Mouse (Mus musculus) heart, adult 8-10 months (tissue): Measurements from ENCODE around the gene Olfr353. TPM values are rescaled to one million over a fixed set of nuclear protein-coding genes. Genes with fewer than 3 reads are reported as not detected.

ENCODE experiments used
- DNase-seq: peaks from one replicate; pipeline ENCODE4 v3.0.0; 2022; ENCODE audit warnings: low spot score
- total RNA-seq, 4 experiments: library from RNA; stranded (reverse); gene quantifications; 2 replicates each; pipeline ENCODE4 v1.2.4; 2022

Olfr353 gene
- not detected for total RNA-seq

- DNase-seq = no peak
Observed at GRCm38 (mm10) chr2:36892836-36893235, at the start of gene Olfr353. TSS of gene Olfr353 (minus strand) at chr2:36892936.

DNA sequence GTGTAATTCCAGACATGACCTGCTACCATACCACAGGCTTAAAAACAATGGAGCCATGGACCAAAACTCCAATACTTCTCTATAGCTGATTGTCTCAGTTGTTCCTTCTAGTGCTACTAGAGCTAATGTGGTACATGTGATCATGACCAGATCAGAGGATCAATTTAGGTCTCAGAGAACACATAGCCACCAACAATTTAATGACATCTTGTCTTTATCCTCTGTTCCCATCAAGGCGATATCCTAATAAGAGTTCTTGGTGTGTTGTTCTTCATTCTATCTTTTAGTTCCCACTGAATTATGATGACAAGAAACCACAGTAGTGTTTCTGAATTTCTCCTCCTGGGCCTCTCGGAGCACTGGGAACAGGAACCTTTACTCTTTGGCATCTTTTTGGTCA lies 44.1 kb upstream of the Olfr353 start, which contains the start of gene Olfr356:
TSS of gene Olfr356 (plus strand) at position 301 of the 400 bp plus-strand sequence.
- no peak for DNase-seq

- no peak for DNase-seq
Observed at GRCm38 (mm10) chr2:36928797-36929196, 36.1 kb upstream of the Olfr353 start, which contains the start of gene Olfr355. TSS of gene Olfr355 (minus strand) at chr2:36928897.

GRCm38 (mm10) chr2:36905380-36905779 lies 12.6 kb upstream of the Olfr353 start, which contains the start of gene Olfr354:
TSS of gene Olfr354 (plus strand) at chr2:36905680.
- DNase-seq = no peak

GRCm38 (mm10) chr2:36897114-36897513 lies 4.4 kb upstream of the Olfr353 start:
- DNase-seq = no peak

GRCm38 (mm10) chr2:36868160-36868559 lies 24.6 kb downstream of the Olfr353 start, which contains the start of gene Olfr352:
TSS of gene Olfr352 (plus strand) at chr2:36868460.
- DNase-seq = no peak

DNA sequence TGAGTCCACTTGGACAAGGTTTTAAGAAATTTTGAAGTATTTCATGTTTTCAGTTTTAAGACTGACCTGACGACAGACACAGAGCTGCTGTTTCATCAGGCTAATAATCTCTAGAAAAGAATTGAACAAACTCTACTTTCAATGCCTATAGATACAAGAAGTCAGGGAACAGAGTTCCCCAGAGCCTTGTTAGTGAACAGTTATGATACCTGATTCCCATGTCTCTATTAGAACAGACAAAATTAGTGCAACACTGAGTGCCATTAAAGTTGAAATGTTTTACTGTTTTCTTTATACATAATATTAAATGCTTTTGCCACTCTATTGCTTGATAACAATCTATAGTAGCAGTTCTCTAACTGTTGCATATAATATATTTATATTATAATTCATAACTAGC lies 30.2 kb downstream of the Olfr353 start, which contains the start of gene Olfr351:
TSS of gene Olfr351 (minus strand) at position 101 of the 400 bp plus-strand sequence.
- no peak for DNase-seq

- DNase-seq = no peak
Observed at GRCm38 (mm10) chr2:36846010-36846409, 46.7 kb downstream of the Olfr353 start, which contains the start of gene Olfr350. TSS of gene Olfr350 (plus strand) at chr2:36846310.

Other genes with a start within 250 kb of the Olfr353 start
- gene Olfr346, start 207.1 kb downstream of the Olfr353 start, total RNA-seq = not detected
- gene Olfr347, start 161.0 kb downstream of the Olfr353 start, total RNA-seq = not detected
- gene Olfr348, start 108.7 kb downstream of the Olfr353 start, total RNA-seq = not detected
- not detected for gene Olfr50, start 102.4 kb downstream of the Olfr353 start, total RNA-seq
- gene Olfr3, start 75.9 kb downstream of the Olfr353 start, total RNA-seq = not detected
- gene Olfr350, start 46.6 kb downstream of the Olfr353 start, total RNA-seq = not detected
- gene Olfr351, start 30.3 kb downstream of the Olfr353 start, total RNA-seq = not detected
- not detected for gene Olfr352, start 24.5 kb downstream of the Olfr353 start, total RNA-seq
- not detected for gene Olfr354, start 12.7 kb upstream of the Olfr353 start, total RNA-seq
- gene Olfr355, start 36.0 kb upstream of the Olfr353 start, total RNA-seq = not detected
- not detected for gene Olfr356, start 44.2 kb upstream of the Olfr353 start, total RNA-seq
- not detected for gene Olfr357, start 100.9 kb upstream of the Olfr353 start, total RNA-seq
- gene Olfr358, start 116.4 kb upstream of the Olfr353 start, total RNA-seq = not detected
- not detected for gene Olfr360, start 172.8 kb upstream of the Olfr353 start, total RNA-seq
- not detected for gene Olfr361, start 196.4 kb upstream of the Olfr353 start, total RNA-seq
- gene Olfr362, start 225.0 kb upstream of the Olfr353 start, total RNA-seq = not detected
- gene Olfr364-ps1, start 246.4 kb upstream of the Olfr353 start, total RNA-seq = not detected